Mouse (Mus musculus) cortical plate, adult 2 months (tissue): Measurements from ENCODE around the gene Tas1r3.

ENCODE experiments used
- CTCF ChIP-seq: fragments of 200-500 bp; IDR thresholded peaks from 2 replicates; pipeline ENCODE4 v1.5.1; 2011; ENCODE audit warnings: mild to moderate bottlenecking, control low read depth, low read length; ENCODE audit not compliant: insufficient read depth; ENCODE audit errors: extremely low read depth
- POLR2A ChIP-seq: fragments of 200-500 bp; IDR thresholded peaks from 2 replicates; pipeline ENCODE4 v1.6.1; 2011; ENCODE audit warnings: mild to moderate bottlenecking, low read length, control low read depth; ENCODE audit not compliant: insufficient read depth; ENCODE audit errors: extremely low read depth

- TF ChIP-seq CTCF (no peak), POLR2A (no peak)
These were observed 50.4 kb downstream of the Tas1r3 start for GRCm38 (mm10) chr4:155812665-155813181.
